Mouse (Mus musculus) neural tube, embryonic 14.5 days (tissue): Measurements from ENCODE around the gene Fermt2. TPM values are rescaled to one million over a fixed set of nuclear protein-coding genes. Genes with fewer than 3 reads are reported as not detected.

Experiments used
- ATAC-seq: fragments of 200-750 bp; cut with Nextera tagmentation; 2 replicates; pipeline ENCODE4 v1.8.0; 2017; ENCODE audit warnings: low read depth, mild to moderate bottlenecking, moderate TSS enrichment, moderate library complexity
- H3K27ac ChIP-seq: fragments of 300-500 bp; sonication (generic); 2 replicates; pipeline ENCODE4 v1.5.1; 2014; ENCODE audit warnings: low read depth, mild to moderate bottlenecking, control low read depth, low read length, moderate library complexity, mixed read lengths
- H3K27me3 ChIP-seq: fragments of 300-500 bp; sonication (generic); 2 replicates; pipeline ENCODE4 v1.6.1; 2014; ENCODE audit warnings: low read length; ENCODE audit not compliant: control insufficient read depth, insufficient read depth
- H3K36me3 ChIP-seq: fragments of 300-500 bp; sonication (generic); 2 replicates; pipeline ENCODE4 v1.6.1; 2014; ENCODE audit warnings: low read length, mixed read lengths; ENCODE audit not compliant: control insufficient read depth, insufficient read depth
- H3K4me1 ChIP-seq: fragments of 300-500 bp; sonication (generic); 2 replicates; pipeline ENCODE4 v1.6.1; 2014; ENCODE audit warnings: low read length; ENCODE audit not compliant: control insufficient read depth, insufficient read depth
- H3K4me2 ChIP-seq: fragments of 300-500 bp; sonication (generic); 2 replicates; pipeline ENCODE4 v1.6.1; 2014; ENCODE audit warnings: mild to moderate bottlenecking, low read depth, low read length, control low read depth
- H3K4me3 ChIP-seq: fragments of 300-500 bp; sonication (generic); 2 replicates; pipeline ENCODE4 v1.5.1; 2014; ENCODE audit warnings: low read depth, low read length, control low read depth, mixed read lengths
- H3K9ac ChIP-seq: fragments of 300-500 bp; sonication (generic); replicated peaks from 2 replicates; pipeline ENCODE4 v1.6.1; 2014; ENCODE audit warnings: low read depth, mild to moderate bottlenecking, control low read depth, low read length, mixed read lengths
- H3K9me3 ChIP-seq: fragments of 300-500 bp; sonication (generic); 2 replicates; pipeline ENCODE4 v1.6.1; 2016; ENCODE audit warnings: low read length; ENCODE audit not compliant: control insufficient read depth
- WGBS: fragments of 180-500 bp; shearing (Covaris S2); extraction: QIAGEN DNeasy Blood & Tissue Kit; methylation state at CpG from one replicate; pipeline ENCODE4 v1.1.7; 2014; 5-methylcytosine and 5-hydroxymethylcytosine counted together
- polyA plus RNA-seq: library from polyadenylated mRNA; unstranded; fragments of >200 nt; fragmentation: Nextera tagmentation; extraction: Ambion mirVana; gene quantifications from 2 replicates; pipeline ENCODE4 v1.2.1, GENCODE M21; 2014

The Fermt2 gene
- polyA plus RNA-seq, 1 experiment from 2014 or later, result 61.1 TPM

DNA sequence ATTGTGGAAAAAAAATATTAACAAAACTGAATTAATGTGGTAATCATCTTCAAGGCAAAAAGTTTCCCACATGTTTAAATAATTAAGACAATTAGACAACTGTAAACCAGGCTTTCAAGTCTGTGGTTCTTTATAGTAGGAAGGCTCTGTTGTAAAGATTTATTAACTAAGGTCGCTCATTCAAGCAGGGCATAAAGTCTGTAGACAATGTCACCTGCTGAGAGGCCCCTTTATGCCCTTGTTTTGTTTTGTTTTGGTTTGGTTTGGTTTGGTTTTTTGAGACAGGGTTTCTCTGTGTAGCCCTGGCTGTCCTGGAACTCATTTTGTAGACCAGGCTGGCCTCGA lies 91.0 kb downstream of the Fermt2 start:
- H3K27me3 ChIP-seq, result no peaks in the 10 kb centered on the region
- no peak overlapping the region for H3K4me2 ChIP-seq
- WGBS, result 50% methylated on average over 2 of the region's 2 CpGs
- no peak overlapping the region for H3K27ac ChIP-seq
- H3K9me3 ChIP-seq, result no peaks in the 10 kb centered on the region
- ATAC-seq, result no peak
- H3K36me3 ChIP-seq, result no peaks in the 10 kb centered on the region
- no peak overlapping the region for H3K4me3 ChIP-seq
- H3K9ac ChIP-seq, result no peak overlapping the region
- no peaks in the 10 kb centered on the region for H3K4me1 ChIP-seq

DNA sequence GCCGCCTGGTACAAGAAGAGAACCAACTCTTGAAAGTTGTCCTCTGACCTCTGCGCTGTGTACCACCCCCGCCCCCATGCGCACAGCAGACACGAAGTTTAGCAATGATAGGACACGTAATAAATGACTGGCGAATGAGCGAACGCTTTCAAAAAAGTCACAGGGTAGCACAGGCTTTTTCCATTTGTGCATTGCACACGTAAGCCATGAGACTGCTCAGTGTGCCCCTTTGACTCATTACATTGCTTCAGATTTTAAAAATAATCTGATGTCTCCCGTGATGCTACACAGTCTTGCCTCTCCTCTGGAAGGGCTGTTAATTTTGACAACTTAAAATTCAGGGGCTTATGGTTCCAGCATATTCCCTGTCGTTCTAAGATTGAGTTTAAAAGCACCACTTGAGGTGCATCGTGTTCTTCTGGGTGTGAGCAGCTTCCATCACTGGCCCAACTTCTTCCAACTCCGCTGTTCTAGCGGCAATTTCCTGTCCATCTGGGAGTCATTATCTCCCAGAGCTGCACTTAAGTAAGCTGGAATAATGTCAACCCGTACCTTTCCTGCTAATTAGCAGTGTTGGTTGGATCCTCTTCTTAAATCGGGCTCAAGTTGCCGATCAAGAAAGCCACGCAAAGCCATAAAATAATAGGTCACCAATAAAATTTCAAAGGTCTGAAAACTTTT lies 91.5 kb downstream of the Fermt2 start:
- H3K4me2 ChIP-seq, result no peak overlapping the region
- H3K27ac ChIP-seq, result no peak overlapping the region
- WGBS, result 55% methylated on average over 19 of the region's 19 CpGs
- no peaks in the 10 kb centered on the region for H3K36me3 ChIP-seq
- no peaks in the 10 kb centered on the region for H3K4me1 ChIP-seq
- no peaks in the 10 kb centered on the region for H3K27me3 ChIP-seq
- H3K4me3 ChIP-seq, result no peak overlapping the region
- H3K9ac ChIP-seq, result no peak overlapping the region
- no peaks in the 10 kb centered on the region for H3K9me3 ChIP-seq
- ATAC-seq, result no peak

DNA sequence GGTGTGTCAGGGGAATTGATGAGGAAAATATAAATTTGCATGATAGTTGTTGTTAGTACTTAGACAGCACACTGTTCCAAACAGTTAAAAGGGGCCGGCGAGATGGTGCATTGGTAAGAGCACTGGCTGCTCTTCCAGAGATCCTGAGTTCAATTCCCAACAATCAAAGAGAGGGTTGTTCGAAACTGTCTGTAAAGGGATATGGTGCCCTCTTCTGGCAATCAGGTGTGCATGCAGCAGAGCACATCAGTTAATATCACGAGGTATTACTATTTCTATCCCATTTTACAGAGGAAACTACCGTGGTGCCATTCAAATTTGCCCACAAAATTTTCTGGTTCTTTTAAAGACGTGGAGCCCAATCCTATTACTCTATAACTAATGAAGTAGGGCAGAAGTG lies 95.7 kb downstream of the Fermt2 start:
- Histone ChIP-seq H3K9me3 (no peaks in the 10 kb centered on the region; the same call in 1 of the 2 replicates), H3K36me3 (no peaks in the 10 kb centered on the region), H3K4me1 (no peaks in the 10 kb centered on the region), H3K4me2 (no peak overlapping the region), H3K27me3 (no peaks in the 10 kb centered on the region), H3K27ac (no peak overlapping the region), H3K4me3 (no peak overlapping the region), H3K9ac (no peak overlapping the region)
- no peak for ATAC-seq
- 75% methylated on average over 6 of the region's 6 CpGs for WGBS

DNA sequence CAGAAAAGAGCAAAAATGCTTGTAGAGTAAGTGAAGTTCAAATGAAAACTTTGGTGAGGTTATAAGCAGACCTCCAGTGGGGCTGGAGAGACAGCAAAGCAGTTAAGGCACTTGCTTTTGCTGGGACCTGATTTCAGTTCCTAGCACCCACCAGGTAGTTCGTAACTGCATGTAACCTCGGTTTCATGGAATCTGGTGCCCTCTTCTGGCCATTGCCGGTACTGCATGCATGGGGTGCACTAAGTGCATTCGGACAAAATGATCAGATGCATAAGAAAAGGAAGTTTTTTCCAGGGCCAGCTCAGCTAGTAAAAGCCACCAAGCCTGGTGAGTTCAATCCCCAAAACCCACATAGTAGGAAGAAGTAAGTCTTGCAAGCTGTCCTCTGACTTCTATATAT lies 97.9 kb downstream of the Fermt2 start:
- Histone ChIP-seq H3K9ac (no peak overlapping the region), H3K27ac (no peak overlapping the region), H3K27me3 (no peaks in the 10 kb centered on the region), H3K36me3 (no peaks in the 10 kb centered on the region), H3K4me2 (no peak overlapping the region), H3K4me1 (no peaks in the 10 kb centered on the region), H3K9me3 (no peaks in the 10 kb centered on the region; the same call in 1 of the 2 replicates), H3K4me3 (no peak overlapping the region)
- no peak for ATAC-seq
- 71% methylated on average over 4 of the region's 4 CpGs for WGBS

DNA sequence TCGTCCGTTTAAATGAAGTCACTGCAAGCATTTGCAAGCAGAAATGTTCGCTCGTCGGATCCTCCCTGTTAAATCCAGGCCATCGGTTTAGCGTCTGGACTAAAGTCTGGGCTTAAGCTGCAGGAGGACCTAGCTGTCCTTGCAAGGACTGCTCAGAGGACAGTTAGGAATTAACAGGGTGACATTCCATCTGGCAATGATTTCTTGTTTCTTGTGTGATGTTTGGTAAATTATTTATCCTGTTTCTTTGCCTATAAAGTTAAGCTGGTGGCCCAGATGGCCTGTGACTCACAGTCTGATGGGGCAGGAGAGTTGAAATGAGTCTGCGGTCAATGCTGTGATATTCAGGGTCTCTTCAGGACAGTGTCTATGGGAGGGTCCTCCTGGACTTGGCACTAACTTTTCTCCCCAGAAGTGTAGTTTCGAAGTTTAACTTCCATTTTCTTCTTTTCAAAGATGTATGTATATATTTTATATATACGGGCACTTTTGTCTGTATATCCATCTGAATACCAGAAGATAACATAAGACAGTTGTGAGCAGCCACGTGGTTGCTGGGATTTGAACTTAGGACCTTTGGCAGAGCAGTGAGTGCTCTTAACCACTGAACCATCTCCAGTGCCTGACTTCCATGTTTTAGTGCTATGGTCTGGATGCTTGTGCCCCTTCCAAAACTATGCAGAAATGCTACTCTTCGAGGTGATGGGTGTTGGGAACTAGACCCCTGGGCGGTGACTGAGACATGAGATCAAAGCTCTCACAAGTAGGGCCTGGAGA lies 99.7 kb downstream of the Fermt2 start:
- Histone ChIP-seq H3K4me1 (no peaks in the 10 kb centered on the region), H3K36me3 (no peaks in the 10 kb centered on the region), H3K4me2 (no peak overlapping the region), H3K9ac (no peak overlapping the region), H3K27ac (no peak overlapping the region), H3K27me3 (no peaks in the 10 kb centered on the region), H3K9me3 (no peaks in the 10 kb centered on the region; the same call in 1 of the 2 replicates), H3K4me3 (no peak overlapping the region)
- WGBS, result 92% methylated on average over 13 of the region's 13 CpGs
- no peak for ATAC-seq

DNA sequence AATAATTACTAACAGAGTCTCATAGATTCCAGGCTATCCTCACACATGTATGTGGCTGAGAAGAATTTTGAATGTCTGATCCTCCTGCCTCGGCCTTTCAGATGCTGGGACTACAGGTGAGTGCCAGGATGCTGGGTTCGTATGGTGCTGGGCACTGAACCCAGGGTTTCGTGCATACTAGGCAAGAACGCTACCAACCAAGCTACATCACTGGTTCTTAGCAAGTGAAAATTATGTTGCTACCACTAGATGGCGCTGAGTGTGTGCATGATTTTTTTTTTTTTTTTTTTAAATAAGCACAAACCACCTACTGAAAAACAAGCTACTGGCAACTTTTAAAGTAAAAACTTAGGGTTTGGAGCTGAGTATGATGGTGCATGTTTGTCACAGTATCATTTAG lies 106.7 kb downstream of the Fermt2 start:
- no peaks in the 10 kb centered on the region for H3K4me1 ChIP-seq
- no peak overlapping the region for H3K9ac ChIP-seq
- H3K27ac ChIP-seq, result no peak overlapping the region
- no peaks in the 10 kb centered on the region for H3K36me3 ChIP-seq
- no peaks in the 10 kb centered on the region for H3K27me3 ChIP-seq
- H3K9me3 ChIP-seq, result no peaks in the 10 kb centered on the region
- no peak overlapping the region for H3K4me3 ChIP-seq
- 14% methylated on average over 5 of the region's 5 CpGs for WGBS
- ATAC-seq, result peak; percentile 88; the same call in 1 of the 2 replicates
- no peak overlapping the region for H3K4me2 ChIP-seq

DNA sequence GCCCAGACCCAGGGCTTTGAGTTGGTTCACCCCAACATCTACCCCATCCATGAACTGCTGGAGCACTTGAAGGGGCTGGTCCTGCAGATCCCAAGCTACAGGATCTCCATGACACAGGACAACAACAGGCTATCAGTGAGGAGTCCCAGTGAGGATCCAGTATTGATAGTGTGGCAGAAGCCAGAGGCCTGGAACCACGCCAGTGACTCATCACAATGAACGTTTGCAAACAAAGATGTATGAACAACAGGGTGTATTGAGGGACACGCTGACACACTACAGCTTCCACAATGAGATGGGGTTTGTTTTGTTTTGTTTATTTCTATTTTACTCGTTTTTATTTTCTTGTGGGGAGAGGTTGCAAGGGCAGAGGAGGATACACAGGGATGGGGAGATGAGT lies 107.5 kb downstream of the Fermt2 start:
- Histone ChIP-seq H3K9me3 (no peaks in the 10 kb centered on the region), H3K4me3 (no peak overlapping the region), H3K36me3 (no peaks in the 10 kb centered on the region), H3K9ac (no peak overlapping the region), H3K4me1 (no peaks in the 10 kb centered on the region), H3K4me2 (no peak overlapping the region), H3K27ac (no peak overlapping the region), H3K27me3 (no peaks in the 10 kb centered on the region)
- peak; percentile 41; the same call in 1 of the 2 replicates for ATAC-seq
- 60% methylated on average over 4 of the region's 4 CpGs for WGBS

DNA sequence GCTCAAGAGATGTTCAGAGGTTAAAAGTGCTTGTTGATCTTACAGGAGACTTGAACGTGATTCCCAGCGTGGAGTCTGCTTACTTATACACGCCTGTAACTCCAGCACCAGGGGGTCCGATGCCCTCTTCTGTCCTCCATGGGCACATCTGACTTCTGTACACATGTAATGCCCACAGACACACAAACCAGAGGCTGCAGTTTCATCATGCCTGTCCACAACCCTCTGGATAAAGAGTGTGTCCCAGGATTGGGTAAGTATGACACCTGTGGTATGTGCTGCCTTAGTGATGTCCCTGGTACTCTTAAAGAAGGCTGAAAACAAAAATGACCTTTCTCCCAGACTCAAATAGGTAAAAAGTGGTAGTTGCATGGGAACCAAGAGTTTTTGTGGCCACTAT lies 110.6 kb downstream of the Fermt2 start:
- no peak overlapping the region for H3K4me2 ChIP-seq
- 79% methylated on average over 4 of the region's 4 CpGs for WGBS
- H3K4me3 ChIP-seq, result no peak overlapping the region
- no peaks in the 10 kb centered on the region for H3K36me3 ChIP-seq
- ATAC-seq, result no peak
- no peaks in the 10 kb centered on the region for H3K4me1 ChIP-seq
- no peak overlapping the region for H3K27ac ChIP-seq
- no peaks in the 10 kb centered on the region for H3K9me3 ChIP-seq
- no peaks in the 10 kb centered on the region for H3K27me3 ChIP-seq
- no peak overlapping the region for H3K9ac ChIP-seq

DNA sequence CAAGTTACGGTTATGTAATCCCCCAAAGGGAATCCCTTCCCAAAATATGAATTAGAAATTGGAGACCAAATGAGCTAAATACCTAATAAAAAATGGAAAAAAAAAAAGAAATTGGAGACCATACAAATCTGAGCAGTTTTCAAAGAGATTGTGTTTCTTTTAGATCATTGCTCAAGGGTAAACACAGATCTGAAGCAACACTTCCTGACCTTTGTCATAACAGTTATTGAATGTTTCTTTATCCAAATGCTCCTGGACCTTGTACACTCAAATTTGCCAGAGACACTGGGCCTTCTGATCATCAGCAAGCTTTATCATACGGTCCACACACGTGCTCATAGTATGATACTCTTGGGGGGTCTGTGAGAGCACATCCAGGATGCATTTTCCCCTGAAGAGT lies 111.4 kb downstream of the Fermt2 start:
- Histone ChIP-seq H3K9me3 (no peaks in the 10 kb centered on the region), H3K4me2 (no peak overlapping the region), H3K27me3 (no peaks in the 10 kb centered on the region), H3K4me3 (no peak overlapping the region), H3K27ac (no peak overlapping the region), H3K4me1 (no peaks in the 10 kb centered on the region), H3K9ac (no peak overlapping the region), H3K36me3 (no peaks in the 10 kb centered on the region)
- WGBS, result 86% methylated on average over 3 of the region's 3 CpGs
- ATAC-seq, result no peak
